Mouse (Mus musculus) induced T-regulatory cell, adult 2 months (primary cell): ENCODE measurements around the gene Bik.

Source experiments
- DNase-seq: peaks from one replicate; pipeline ENCODE4 v3.0.0-alpha.2; 2012; ENCODE audit warnings: low read depth

Bik gene

GRCm38 (mm10) chr15:83583419-83584156 lies 56.9 kb downstream of the Bik start:
- DNase-seq, result peak; percentile 43

- DNase-seq, result no peak
These were observed 58.1 kb downstream of the Bik start for GRCm38 (mm10) chr15:83584741-83585220.

GRCm38 (mm10) chr15:83590841-83591240 lies 64.2 kb downstream of the Bik start:
- DNase-seq, result no peak

- no peak for DNase-seq
These were observed 65.1 kb downstream of the Bik start for GRCm38 (mm10) chr15:83591758-83592157.

- no peak for DNase-seq
These were observed 65.9 kb downstream of the Bik start for GRCm38 (mm10) chr15:83592260-83593188.

GRCm38 (mm10) chr15:83593189-83593585 lies 66.5 kb downstream of the Bik start:
- no peak for DNase-seq

GRCm38 (mm10) chr15:83593702-83594512 lies 67.2 kb downstream of the Bik start:
- peak; percentile 52 for DNase-seq
